Mouse (Mus musculus): ENCODE measurements around the gene Dhx58.

DNA sequence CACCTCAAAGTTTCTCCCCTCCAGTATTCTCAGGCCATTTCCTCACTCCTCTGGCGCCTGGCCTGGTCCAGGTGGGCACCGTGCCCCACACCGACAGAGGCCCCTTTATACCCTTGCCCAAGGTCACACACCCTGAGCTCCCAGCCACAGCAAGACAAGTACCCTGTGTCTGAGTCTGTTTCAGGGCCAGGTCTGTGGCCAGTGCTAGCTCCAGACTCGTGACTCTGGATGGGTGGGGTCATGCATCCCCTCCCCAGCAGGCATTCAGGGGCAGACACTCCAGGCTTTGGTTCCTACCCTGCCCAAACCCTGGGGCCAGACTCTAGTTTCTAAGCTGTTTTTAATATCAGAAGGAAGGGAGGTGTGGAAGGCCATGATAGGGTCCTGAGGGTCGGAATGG lies 22.2 kb downstream of the Dhx58 start:
- no peak for TF ChIP-seq CTCF (IDR thresholded peaks at IDR 0.05; ENCODE audit: control insufficient read depth, insufficient read depth, insufficient replicate concordance, low read depth, low read length)
- TF ChIP-seq POLR2A (IDR thresholded peaks at IDR 0.05; ENCODE audit: control insufficient read depth, low read depth, low read length), result no peak

Measured in testis, adult 2 months (tissue).